Mouse (Mus musculus): ENCODE measurements around the gene Plekhh1.

The Plekhh1 gene

GRCm38 (mm10) chr12:79070736-79071333 lies 41.9 kb downstream of the Plekhh1 start:
- no peak for DNase-seq (ENCODE audit: low spot score in 2 of 2)

GRCm38 (mm10) chr12:79072576-79072975 lies 43.6 kb downstream of the Plekhh1 start:
- DNase-seq (ENCODE audit: low spot score in 2 of 2) = no peak

GRCm38 (mm10) chr12:79073362-79073761 lies 44.4 kb downstream of the Plekhh1 start:
- no peak for DNase-seq (ENCODE audit: low spot score in 2 of 2)

GRCm38 (mm10) chr12:79089182-79089812 lies 60.3 kb downstream of the Plekhh1 start, which contains the start of gene Pigh:
Pigh (minus strand) TSS chr12:79089651.
- peak; percentile 64 to 81 for DNase-seq (ENCODE audit: low spot score in 2 of 2)

GRCm38 (mm10) chr12:79092569-79092968 lies 63.6 kb downstream of the Plekhh1 start:
- peak in 1 of 2 experiments; percentile 21 for DNase-seq (ENCODE audit: low spot score in 2 of 2)

GRCm38 (mm10) chr12:79097106-79097752 lies 68.3 kb downstream of the Plekhh1 start:
- no peak for DNase-seq (ENCODE audit: low spot score in 2 of 2)

GRCm38 (mm10) chr12:79103773-79104172 lies 74.8 kb downstream of the Plekhh1 start:
- no peak for DNase-seq (ENCODE audit: low spot score in 2 of 2)

- no peak for DNase-seq (ENCODE audit: low spot score in 2 of 2)
These were observed 75.6 kb downstream of the Plekhh1 start for GRCm38 (mm10) chr12:79104544-79104943.

GRCm38 (mm10) chr12:79105312-79105711 lies 76.3 kb downstream of the Plekhh1 start:
- DNase-seq (ENCODE audit: low spot score in 2 of 2) = no peak

GRCm38 (mm10) chr12:79118991-79119390 lies 90.0 kb downstream of the Plekhh1 start:
- DNase-seq (ENCODE audit: low spot score in 2 of 2) = no peak

GRCm38 (mm10) chr12:79122820-79123219 lies 93.9 kb downstream of the Plekhh1 start:
- no peak for DNase-seq (ENCODE audit: low spot score in 2 of 2)

- peak; percentile 43 to 69 for DNase-seq (ENCODE audit: low spot score in 2 of 2)
These were observed 101.6 kb downstream of the Plekhh1 start, which contains the start of gene Arg2 for GRCm38 (mm10) chr12:79130299-79131177. Arg2 (plus strand) TSS chr12:79130777.

Data from frontal cortex, postnatal 10 days (tissue).